Mouse (Mus musculus): ENCODE results near the gene Trpc1.

Trpc1 gene

GRCm38 (mm10) chr9:95697808-95698207 is 52.4 kb downstream of the Trpc1 start:
- in situ Hi-C loops (cut with MboI, MseI) = no loop called here

GRCm38 (mm10) chr9:95696581-95696980 is 53.6 kb downstream of the Trpc1 start:
- in situ Hi-C loops (cut with MboI, MseI) = no loop called here

GRCm38 (mm10) chr9:95695023-95695422 is 55.2 kb downstream of the Trpc1 start:
- in situ Hi-C loops (cut with MboI, MseI) = no loop called here

GRCm38 (mm10) chr9:95694526-95694925 is 55.6 kb downstream of the Trpc1 start:
- in situ Hi-C loops (cut with MboI, MseI) = no loop called here

DNA sequence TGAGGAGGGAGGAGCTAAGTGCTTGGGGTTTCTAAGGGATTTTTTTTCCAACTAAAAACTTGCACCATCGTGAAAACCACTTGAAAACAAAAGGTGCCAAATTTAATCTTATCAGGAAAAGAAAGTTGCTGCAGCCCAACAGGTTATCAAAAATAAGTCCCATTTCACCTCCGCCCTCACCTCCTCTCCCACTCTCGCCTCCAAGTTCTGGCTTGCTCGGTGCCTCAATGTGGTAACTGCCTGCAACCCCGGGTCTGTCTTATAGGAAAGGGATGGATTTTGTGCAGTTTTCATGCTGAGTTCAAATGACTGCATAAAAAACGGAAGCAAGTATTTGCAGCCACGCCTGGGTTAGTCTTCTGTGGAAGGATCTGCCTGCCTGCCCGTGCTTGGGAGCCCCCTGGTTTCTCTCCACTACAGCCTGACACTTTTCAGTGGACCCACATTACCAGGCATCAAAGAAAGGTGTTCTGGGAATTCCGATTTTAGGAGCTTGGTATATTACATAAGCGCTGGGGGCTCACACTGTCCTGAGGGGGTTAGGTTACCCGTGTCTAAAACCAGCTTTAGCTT is 56.6 kb downstream of the Trpc1 start:
- in situ Hi-C loops (cut with MboI, MseI) = no loop called here

DNA sequence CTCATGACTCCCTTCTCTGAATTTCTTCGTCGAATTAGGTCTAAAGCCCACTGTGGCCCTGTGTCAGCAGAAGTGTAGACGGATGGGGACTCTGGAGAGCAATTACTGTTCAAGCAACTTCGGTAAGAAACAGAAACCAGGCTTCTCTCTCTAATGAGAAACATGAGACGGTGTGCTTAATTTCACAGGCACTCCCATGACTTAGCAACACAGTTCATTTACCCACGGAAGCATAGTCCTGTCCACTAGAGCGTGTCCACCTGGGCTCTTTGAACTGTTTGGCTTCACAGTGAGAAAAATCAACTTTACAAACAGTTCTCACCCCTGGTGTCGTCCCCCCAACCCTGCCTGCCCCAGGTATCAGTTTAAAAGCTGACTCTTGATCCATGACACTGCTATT is 57.4 kb downstream of the Trpc1 start:
- in situ Hi-C loops (cut with MboI, MseI) = no loop called here

GRCm38 (mm10) chr9:95688064-95688463 is 62.1 kb downstream of the Trpc1 start:
- in situ Hi-C loops (cut with MboI, MseI) = loop anchor here (10.0 kb wide), 1 partner anchor 93 kb away; no protein-coding TSS in a partner anchor

DNA sequence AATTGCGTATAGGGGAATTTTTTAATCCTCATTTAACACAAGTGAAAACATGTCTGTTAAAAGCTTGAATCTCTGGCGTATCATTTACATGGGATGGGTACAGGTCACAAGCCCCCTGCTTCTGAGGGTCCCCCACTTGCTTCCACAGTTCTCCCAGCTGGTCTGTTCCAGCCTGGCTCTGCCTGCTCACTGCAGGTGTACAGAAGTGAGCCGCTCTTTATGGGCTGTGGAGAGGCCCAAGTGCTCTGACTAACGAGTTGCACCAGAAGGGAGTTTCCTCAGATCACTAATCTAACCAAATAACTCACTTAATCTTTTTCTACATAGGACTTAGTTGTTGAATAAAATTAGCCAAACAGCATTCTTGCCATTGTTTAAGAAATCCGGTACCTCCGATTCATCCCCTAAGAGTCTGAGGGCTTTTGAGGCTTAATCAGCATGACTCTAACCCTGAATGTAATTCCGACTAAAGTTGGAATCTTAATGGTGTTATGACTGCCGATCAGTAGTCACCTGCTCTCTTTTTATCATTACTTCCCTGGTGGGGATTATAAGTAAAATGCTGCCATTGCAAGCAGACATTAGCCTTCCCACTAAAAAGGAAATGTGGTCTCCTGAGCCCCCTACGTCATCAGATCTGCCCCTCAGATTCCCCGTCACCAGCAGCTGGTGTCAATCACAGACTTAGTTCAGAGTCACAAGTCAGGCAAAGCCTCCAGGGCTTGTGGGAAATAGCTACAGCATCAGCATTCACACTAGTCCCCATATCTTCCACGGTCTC is 64.3 kb downstream of the Trpc1 start:
- in situ Hi-C loops (cut with MboI, MseI) = loop anchor here (10.0 kb wide), 1 partner anchor 91 kb away; no protein-coding TSS in a partner anchor

GRCm38 (mm10) chr9:95680691-95681090 is 69.5 kb downstream of the Trpc1 start:
- in situ Hi-C loops (cut with MboI, MseI) = loop anchor here (5.0 to 10.0 kb wide), 2 partner anchors 86 to 138 kb away; no protein-coding TSS in a partner anchor

DNA sequence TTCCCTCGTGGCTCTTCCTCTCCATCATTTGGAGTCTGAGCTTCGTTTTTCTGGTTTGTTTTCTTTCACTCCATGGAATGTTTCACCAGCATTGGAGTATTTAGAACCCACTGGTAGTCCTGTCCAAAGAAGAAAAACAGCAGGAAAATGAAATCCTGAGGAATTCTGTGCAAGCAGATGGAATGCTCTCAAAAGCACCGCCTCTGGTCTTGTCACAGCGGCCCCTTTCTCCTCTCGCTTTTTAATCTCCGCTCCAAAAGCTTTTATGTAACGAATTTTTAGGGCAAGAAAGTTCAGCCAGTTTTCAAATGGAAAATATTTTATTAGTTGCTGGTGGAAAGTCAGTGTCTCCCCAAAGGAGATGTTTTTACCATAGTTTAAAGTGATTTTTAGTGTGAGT is 70.2 kb downstream of the Trpc1 start:
- in situ Hi-C loops (cut with MboI, MseI) = loop anchor here (5.0 to 10.0 kb wide), 2 partner anchors 85 to 138 kb away; no protein-coding TSS in a partner anchor

GRCm38 (mm10) chr9:95676021-95676420 is 74.2 kb downstream of the Trpc1 start:
- in situ Hi-C loops (cut with MboI, MseI) = no loop called here

DNA sequence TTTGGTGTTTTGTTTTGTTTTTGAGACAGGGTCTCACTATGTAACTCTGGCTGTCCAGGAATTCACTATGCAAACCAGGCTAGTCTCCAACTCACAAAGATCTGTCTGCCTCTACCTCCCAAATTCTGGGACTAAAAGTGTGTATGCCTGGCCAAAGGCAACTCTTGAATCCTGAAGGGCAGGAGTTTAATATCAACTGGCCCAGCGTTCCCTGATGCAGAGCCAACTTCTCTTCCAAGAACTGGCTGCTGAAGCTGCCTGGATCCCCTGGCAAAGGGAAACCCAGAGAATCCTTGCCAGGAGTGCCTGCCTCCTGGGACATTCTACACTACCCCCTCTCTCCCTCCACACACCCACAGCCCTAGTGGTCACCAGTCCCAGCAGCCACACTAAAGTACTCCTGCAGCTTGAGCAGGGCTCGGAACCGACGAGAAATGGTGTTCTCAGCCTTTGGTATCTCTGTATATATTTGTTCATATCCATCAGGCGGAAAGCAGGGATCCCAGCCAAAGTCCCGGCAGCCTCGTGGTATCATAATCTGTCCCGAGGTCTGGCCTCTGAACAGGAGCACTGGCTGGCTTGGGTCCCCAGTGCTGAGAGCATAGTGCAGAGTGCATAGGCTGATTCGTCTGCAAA is 75.0 kb downstream of the Trpc1 start:
- in situ Hi-C loops (cut with MboI, MseI) = no loop called here

- in situ Hi-C loops (cut with MboI, MseI) = no loop called here
Measured at GRCm38 (mm10) chr9:95672760-95673159, 77.4 kb downstream of the Trpc1 start.

GRCm38 (mm10) chr9:95672331-95672730 is 77.8 kb downstream of the Trpc1 start:
- in situ Hi-C loops (cut with MboI, MseI) = no loop called here

- in situ Hi-C loops (cut with MboI, MseI) = no loop called here
Measured at GRCm38 (mm10) chr9:95668306-95668705, 81.9 kb downstream of the Trpc1 start.

DNA sequence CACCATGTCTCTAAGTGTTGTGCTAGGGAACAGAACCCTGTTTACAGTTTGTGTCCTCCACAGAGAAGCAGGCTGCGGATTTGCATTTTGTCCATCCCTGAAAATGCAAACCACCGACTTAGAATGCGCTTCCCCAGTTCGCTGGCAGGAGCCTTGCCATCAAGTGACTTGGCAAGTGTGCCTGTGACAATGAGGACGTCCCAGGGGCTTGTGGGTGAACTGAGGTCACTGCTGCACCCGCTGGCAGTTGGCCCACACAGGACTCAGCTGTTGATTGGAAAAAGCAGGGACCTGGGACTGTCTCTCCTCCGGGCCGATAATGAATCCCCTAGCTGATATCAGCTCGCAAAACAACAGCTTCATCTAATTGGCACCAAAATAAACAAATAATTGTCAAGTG is 82.3 kb downstream of the Trpc1 start:
- in situ Hi-C loops (cut with MboI, MseI) = no loop called here

DNA sequence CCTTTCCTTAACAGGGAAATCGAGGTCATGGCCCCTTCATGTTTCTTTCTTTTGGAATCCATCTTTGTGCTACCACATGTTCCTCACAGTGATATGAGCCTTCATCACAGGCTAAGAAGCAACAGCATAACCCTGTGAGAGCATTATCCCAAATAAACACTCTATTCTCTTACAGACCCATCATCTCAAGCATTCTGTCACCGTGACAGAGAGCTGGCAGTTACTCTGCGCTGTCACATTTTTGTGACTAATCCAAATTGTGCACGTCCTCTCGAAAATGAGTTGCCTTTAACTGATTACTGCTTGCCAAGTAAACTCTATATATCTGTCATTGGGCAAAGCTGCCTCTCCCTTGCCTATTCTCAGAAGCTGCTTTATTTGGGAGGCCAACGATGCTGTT is 84.3 kb downstream of the Trpc1 start:
- in situ Hi-C loops (cut with MboI, MseI) = no loop called here

DNA sequence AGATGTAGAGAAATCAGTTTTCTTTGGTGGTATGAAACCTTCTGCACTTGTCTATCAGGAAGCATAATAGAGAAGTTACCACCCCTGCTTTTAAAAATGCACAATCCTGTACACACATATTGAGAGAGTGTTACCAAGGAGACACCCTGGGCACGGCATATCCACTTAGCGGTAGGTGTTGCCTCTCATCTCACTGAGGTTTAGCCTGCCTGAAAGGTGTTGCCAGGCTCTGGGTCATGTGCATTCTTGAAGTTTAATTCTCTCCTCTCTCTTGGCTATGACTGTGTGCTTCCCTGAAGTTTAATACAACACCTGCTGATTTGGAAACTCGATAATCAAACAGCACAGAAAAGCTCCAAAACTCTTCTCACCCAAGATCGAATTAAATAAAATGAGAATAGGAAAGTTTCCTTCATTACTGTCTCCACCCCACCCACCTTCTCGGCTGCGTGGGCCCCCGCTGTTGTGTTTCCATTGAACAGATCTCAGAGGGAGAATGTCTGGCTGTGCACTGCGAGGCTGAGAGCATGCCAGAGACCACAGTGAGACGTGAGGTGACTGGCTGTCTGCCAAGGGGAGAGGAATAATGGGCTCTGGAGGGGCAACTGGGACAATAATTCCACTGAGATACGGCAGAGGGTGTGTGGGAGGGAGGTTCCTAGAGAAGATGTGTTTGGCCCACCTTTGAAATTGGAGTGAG is 85.7 kb downstream of the Trpc1 start:
- in situ Hi-C loops (cut with MboI, MseI) = no loop called here

DNA sequence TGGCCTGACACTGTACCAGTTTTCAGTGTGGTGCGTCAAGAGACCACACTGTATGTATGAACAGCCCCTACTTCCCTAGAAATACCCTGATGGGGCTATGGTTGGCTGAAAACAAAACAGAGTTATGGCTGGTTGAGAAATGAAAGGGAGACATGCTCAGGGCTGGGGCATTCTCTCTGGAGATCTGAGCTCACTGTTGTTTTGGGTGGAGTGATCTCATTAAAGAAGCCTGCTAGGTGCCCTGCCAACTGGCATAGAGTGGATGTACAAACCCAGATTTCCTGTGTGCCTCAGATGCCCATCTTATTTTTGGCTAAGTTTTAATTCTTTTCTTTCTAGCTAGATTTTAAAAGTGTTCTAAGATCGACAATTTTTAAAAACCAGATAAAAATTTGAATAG is 92.2 kb downstream of the Trpc1 start:
- in situ Hi-C loops (cut with MboI, MseI) = no loop called here

Measured in T-helper 1 cell (primary cell).